ENCODE assay signal across 8 mouse cellular contexts in the genomic region with DNA sequence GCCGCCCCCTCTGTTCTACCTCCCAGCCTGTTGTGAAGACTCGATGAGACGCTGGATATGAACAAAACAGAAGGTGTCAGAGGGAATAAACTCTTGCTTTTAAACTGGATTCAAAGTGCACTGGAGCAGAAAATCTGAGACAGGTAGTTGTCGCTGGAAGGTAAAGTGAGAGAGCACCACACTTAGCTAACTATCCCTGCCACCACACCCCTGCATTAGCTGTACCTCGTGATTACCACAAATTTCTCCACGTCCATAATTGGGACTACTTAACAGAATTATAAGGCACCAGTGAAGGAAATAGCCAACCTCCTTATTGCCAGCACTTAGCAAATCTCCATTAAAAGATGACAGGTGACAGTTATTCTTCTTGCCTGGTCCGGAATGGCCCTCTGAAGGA. TPM values are rescaled to one million over a fixed set of nuclear protein-coding genes. Genes with fewer than 3 reads are reported as not detected.
DNase-seq lines count a peak whose midpoint lies in the region; ATAC-seq and TF ChIP-seq lines count a peak whose summit lies in the region.

No protein-coding gene starts in this region.

- peaks cover 36% of the 10 kb centered on the region for H3K79me2 ChIP-seq in myocyte (ENCODE audit: control insufficient read depth, insufficient read depth)

- TF ChIP-seq POLR2A in myocyte (IDR thresholded peaks at IDR 0.05; ENCODE audit: insufficient read length, low read depth): no peak

- H3K9me3 ChIP-seq in embryonic facial prominence, embryonic 10.5 days: no peaks in the 10 kb centered on the region
- H3K9me3 ChIP-seq in intestine, embryonic 14.5 days (ENCODE audit: control insufficient read depth, low read length): no peaks in the 10 kb centered on the region

- ATAC-seq in intestine, embryonic 14.5 days (replicated peaks; ENCODE audit: low FRiP score, low TSS enrichment, low read depth): 0 out of 2 replicates have a peak, but pooled peaks have one; percentile 8

- peak overlapping the region; percentile 84 for H3K4me3 ChIP-seq in layer of hippocampus, adult 2 months
- H3K4me3 ChIP-seq in embryonic facial prominence, embryonic 10.5 days: peak overlapping the region; percentile 73
- peak overlapping the region; percentile 86 for H3K4me3 ChIP-seq in intestine, embryonic 14.5 days (ENCODE audit: low read depth, low read length)
- peak overlapping the region; percentile 98 for H3K4me3 ChIP-seq in myocyte

- H3ac ChIP-seq in myocyte (ENCODE audit: control insufficient read depth, insufficient read length): peak overlapping the region; percentile 7

- no peaks in the 10 kb centered on the region for H3K27me3 ChIP-seq in embryonic facial prominence, embryonic 10.5 days (replicated peaks; ENCODE audit: low read depth, poor library complexity, severe bottlenecking)
- H3K27me3 ChIP-seq in intestine, embryonic 14.5 days (replicated peaks; ENCODE audit: control insufficient read depth, insufficient read depth, low read length): no peaks in the 10 kb centered on the region
- no peaks in the 10 kb centered on the region for H3K27me3 ChIP-seq in myocyte (ENCODE audit: control insufficient read depth, insufficient read depth, insufficient read length)

- WGBS in embryonic facial prominence, embryonic 10.5 days: 21% methylated on average over 7 of the region's 7 CpGs
- 23% methylated on average over 7 of the region's 7 CpGs for WGBS in intestine, embryonic 14.5 days

- no peak for TF ChIP-seq CTCF in layer of hippocampus, adult 2 months (conservative IDR thresholded peaks at IDR 0.05)

- peaks cover 49% of the 10 kb centered on the region for H3K36me3 ChIP-seq in embryonic facial prominence, embryonic 10.5 days (replicated peaks)
- peaks cover 28% of the 10 kb centered on the region for H3K36me3 ChIP-seq in intestine, embryonic 14.5 days (ENCODE audit: control insufficient read depth, insufficient read depth, low read length)
- H3K36me3 ChIP-seq in myocyte (ENCODE audit: control insufficient read depth, insufficient read depth): no peaks in the 10 kb centered on the region

- peak overlapping the region; percentile 94 for H3K4me2 ChIP-seq in intestine, embryonic 14.5 days (ENCODE audit: low read length)
- peak overlapping the region; percentile 91 for H3K4me2 ChIP-seq in myocyte (ENCODE audit: low read depth)

- peak overlapping the region; percentile 75 for H3K9ac ChIP-seq in intestine, embryonic 14.5 days (ENCODE audit: low read length)

- no peak for DNase-seq in layer of hippocampus, adult 2 months (ENCODE audit: low spot score in 2 of 2)
- DNase-seq in layer of hippocampus, adult 9-10 months (ENCODE audit: low spot score): no peak
- DNase-seq in embryonic facial prominence, embryonic 10.5 days (ENCODE audit: low spot score): no peak
- DNase-seq in intestine, embryonic 14.5 days (ENCODE audit: low spot score): no peak
- no peak for DNase-seq in cerebellum, adult 8-10 months
- DNase-seq in cerebellum, postnatal 4 days (ENCODE audit: low spot score in 2 of 2): no peak
- no peak for DNase-seq in ovary, postnatal 10 days (ENCODE audit: low spot score)

- peaks cover 24% of the 10 kb centered on the region for H3K4me1 ChIP-seq in embryonic facial prominence, embryonic 10.5 days
- peaks cover 24% of the 10 kb centered on the region for H3K4me1 ChIP-seq in intestine, embryonic 14.5 days (replicated peaks; ENCODE audit: control insufficient read depth, insufficient read depth, low read length)

- H3K27ac ChIP-seq in layer of hippocampus, adult 2 months: no peak overlapping the region
- H3K27ac ChIP-seq in embryonic facial prominence, embryonic 10.5 days (replicated peaks): peak overlapping the region; percentile 92
- no peak overlapping the region for H3K27ac ChIP-seq in intestine, embryonic 14.5 days (ENCODE audit: low read depth)

TF ChIP-seq in myocyte, 11 proteins besides CTCF, POLR2A, EP300 and RAD21:
- TF ChIP-seq USF1 (IDR thresholded peaks at IDR 0.05; ENCODE audit: low read depth) (no peak), E2F4 (IDR thresholded peaks at IDR 0.05; ENCODE audit: insufficient read depth) (no peak), MYOD1 (IDR thresholded peaks at IDR 0.05; ENCODE audit: control insufficient read depth in 1 of 3, insufficient read length in 2 of 3, low read depth in 2 of 3) (no peak), TCF3 (IDR thresholded peaks at IDR 0.05; ENCODE audit: insufficient read length, low read depth) (no peak), SRF (IDR thresholded peaks at IDR 0.05; ENCODE audit: control insufficient read depth, insufficient read length, low read depth) (no peak)

RNA-seq across cellular contexts. Expression of a gene that starts 0.6 kb away (rescaled TPM):
- under 1 TPM; 0.59 to 0.64 TPM for total RNA-seq in layer of hippocampus, adult 2 months (2021)
- 13.8 and 16.0 TPM in 2 replicates for polyA plus RNA-seq in embryonic facial prominence, embryonic 10.5 days (2016; fragmentation: Nextera tagmentation; extraction: Ambion mirVana)
- 12.8 and 15.9 TPM in 2 replicates for polyA plus RNA-seq in intestine, embryonic 14.5 days (2014; fragmentation: Nextera tagmentation; extraction: Ambion mirVana)
- polyA plus RNA-seq in myocyte (2012; fragmentation: generic; extraction: Trizol): 1.9 TPM

RNA-seq across cellular contexts. Expression of a gene that starts 0.6 kb away (rescaled TPM):
- 1 to 10 TPM; 8.0 to 8.4 TPM for total RNA-seq in layer of hippocampus, adult 2 months (2021)
- 113 and 118 TPM in 2 replicates for polyA plus RNA-seq in embryonic facial prominence, embryonic 10.5 days (2016; fragmentation: Nextera tagmentation; extraction: Ambion mirVana)
- 95.1 and 101 TPM in 2 replicates for polyA plus RNA-seq in intestine, embryonic 14.5 days (2014; fragmentation: Nextera tagmentation; extraction: Ambion mirVana)
- 11.9 TPM for polyA plus RNA-seq in myocyte (2012; fragmentation: generic; extraction: Trizol)

RNA-seq across cellular contexts. Expression of a gene that starts 54.7 kb away (rescaled TPM):
- total RNA-seq in layer of hippocampus, adult 2 months (2021): 10 to 100 TPM; 23.8 to 26.8 TPM
- 49.3 and 50.9 TPM in 2 replicates for polyA plus RNA-seq in embryonic facial prominence, embryonic 10.5 days (2016; fragmentation: Nextera tagmentation; extraction: Ambion mirVana)
- polyA plus RNA-seq in intestine, embryonic 14.5 days (2014; fragmentation: Nextera tagmentation; extraction: Ambion mirVana): 65.7 and 72.8 TPM in 2 replicates
- 42.2 TPM for polyA plus RNA-seq in myocyte (2012; fragmentation: generic; extraction: Trizol)

RNA-seq across cellular contexts. Expression of a gene that starts 55.3 kb away (rescaled TPM):
- total RNA-seq in layer of hippocampus, adult 2 months (2021): not detected
- polyA plus RNA-seq in embryonic facial prominence, embryonic 10.5 days (2016; fragmentation: Nextera tagmentation; extraction: Ambion mirVana): 0.61 and 0.68 TPM in 2 replicates
- polyA plus RNA-seq in intestine, embryonic 14.5 days (2014; fragmentation: Nextera tagmentation; extraction: Ambion mirVana): 0.27 and 0.46 TPM in 2 replicates
- 0.07 TPM for polyA plus RNA-seq in myocyte (2012; fragmentation: generic; extraction: Trizol)
